Mouse (Mus musculus) G1E (cell line): ENCODE results near the gene Dmtf1. TPM values are rescaled to one million over a fixed set of nuclear protein-coding genes. Genes with fewer than 3 reads are reported as not detected.

Source experiments
- ATAC-seq: 2 replicates; pipeline ENCODE4 v1.8.0; 2016; ENCODE audit warnings: mild to moderate bottlenecking; ENCODE audit not compliant: insufficient number of reproducible peaks, poor library complexity, low FRiP score, severe bottlenecking; ENCODE audit errors: extremely low read depth
- DNase-seq: peaks from one replicate; pipeline ENCODE4 v3.0.0; 2012; ENCODE audit warnings: low spot score
- H3K27me3 ChIP-seq: 2 replicates; pipeline ENCODE4 v1.6.1; 2012; ENCODE audit warnings: mild to moderate bottlenecking, low read length, inconsistent platforms; ENCODE audit not compliant: insufficient read depth
- H3K36me3 ChIP-seq: replicated peaks from 2 replicates; pipeline ENCODE3; 2012; ENCODE audit warnings: mild to moderate bottlenecking, inconsistent platforms
- H3K4me1 ChIP-seq: 2 replicates; pipeline ENCODE4 v1.6.1; 2012; ENCODE audit warnings: low read depth, low read length, inconsistent platforms, mixed read lengths; ENCODE audit not compliant: insufficient read depth
- H3K4me3 ChIP-seq: 2 replicates; pipeline ENCODE4 v1.5.1; 2012; ENCODE audit warnings: low read depth, mild to moderate bottlenecking, inconsistent platforms, low read length, moderate library complexity, mixed read lengths
- H3K9me3 ChIP-seq: replicated peaks from 2 replicates; pipeline ENCODE4 v1.6.1; 2012; ENCODE audit warnings: inconsistent platforms
- CTCF ChIP-seq: IDR thresholded peaks from 2 replicates; pipeline ENCODE4 v1.5.1; 2012; ENCODE audit warnings: low read depth, low read length, inconsistent platforms, mixed read lengths
- GATA1 ChIP-seq: IDR thresholded peaks from 2 replicates; pipeline ENCODE4 v1.6.1; 2012; ENCODE audit warnings: borderline replicate concordance, low read length, inconsistent platforms, mixed read lengths
- GATA2 ChIP-seq: IDR thresholded peaks from 2 replicates; pipeline ENCODE4 v1.6.1; 2012; ENCODE audit warnings: low read depth, low read length, inconsistent platforms, borderline replicate concordance
- POLR2AphosphoS5 ChIP-seq: IDR thresholded peaks from 2 replicates; pipeline ENCODE4 v1.6.1; 2012; ENCODE audit warnings: low read depth, low read length, inconsistent platforms; ENCODE audit not compliant: insufficient replicate concordance
- TAL1 ChIP-seq: conservative IDR thresholded peaks from 2 replicates; pipeline ENCODE4 v1.6.1; 2012; ENCODE audit warnings: low read depth, low read length, inconsistent platforms, mixed read lengths
- polyA plus RNA-seq: library from polyadenylated mRNA; stranded (reverse); fragments of >175 nt; gene quantifications from 2 replicates; pipeline ENCODE4 v1.2.3, GENCODE M21; 2012
- total RNA-seq, 2 experiments: library from RNA; stranded (forward) in 1 of 2; stranded (reverse) in 1 of 2; fragments of 200-1000 nt in 1 of 2; fragments of >200 nt in 1 of 2; fragmentation: Nextera tagmentation in 1 of 2; gene quantifications; 2 replicates each; pipeline ENCODE4 v1.2.3; 2014 to 2017

Gene Dmtf1
- total and polyA plus RNA-seq, 3 experiments: 3.2 to 65.8 (median 60.9) TPM

GRCm38 (mm10) chr5:9111285-9111684 is 50.3 kb downstream of the Dmtf1 start:
- Histone ChIP-seq H3K36me3 (peaks cover 19% of the 10 kb centered on the region), H3K4me1 (no peaks in the 10 kb centered on the region), H3K27me3 (no peaks in the 10 kb centered on the region; the same call in 1 of the 2 replicates), H3K4me3 (no peak overlapping the region), H3K9me3 (no peaks in the 10 kb centered on the region)
- no peak for DNase-seq
- TF ChIP-seq GATA1 (no peak), GATA2 (no peak), POLR2AphosphoS5 (no peak), TAL1 (no peak)
- no peak for ATAC-seq

DNA sequence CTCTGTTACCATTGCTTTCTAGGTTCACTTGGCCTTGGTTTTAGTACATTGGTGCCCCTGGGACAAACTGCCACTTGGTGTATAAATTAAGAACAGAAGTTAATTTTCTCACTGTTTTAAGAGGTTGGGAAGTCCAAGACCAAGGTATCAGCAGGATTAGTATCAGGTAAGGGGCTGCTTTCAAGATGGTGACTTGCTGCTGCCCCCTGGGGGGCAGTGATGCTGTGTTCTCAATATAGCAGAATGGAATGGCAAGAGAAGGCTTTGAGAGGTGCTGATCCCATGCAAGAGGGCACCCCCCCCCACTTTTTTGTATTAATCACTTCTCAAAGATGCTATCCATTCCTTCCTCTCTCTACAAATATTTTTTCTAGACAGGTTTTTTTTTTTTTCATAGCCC is 52.0 kb downstream of the Dmtf1 start:
- no peak for DNase-seq
- Histone ChIP-seq H3K27me3 (no peaks in the 10 kb centered on the region; the same call in 1 of the 2 replicates), H3K4me3 (no peak overlapping the region), H3K9me3 (no peaks in the 10 kb centered on the region), H3K4me1 (no peaks in the 10 kb centered on the region), H3K36me3 (peaks cover 5% of the 10 kb centered on the region)
- TF ChIP-seq POLR2AphosphoS5: no peak
- TF ChIP-seq GATA2: no peak
- no peak for TF ChIP-seq GATA1
- TF ChIP-seq TAL1: no peak
- TF ChIP-seq CTCF: no peak
- ATAC-seq: no peak

GRCm38 (mm10) chr5:9108490-9108889 is 53.1 kb downstream of the Dmtf1 start:
- TF ChIP-seq GATA2 (no peak), CTCF (no peak), POLR2AphosphoS5 (no peak), GATA1 (no peak), TAL1 (no peak)
- ATAC-seq: no peak
- Histone ChIP-seq H3K36me3 (no peaks in the 10 kb centered on the region), H3K27me3 (peaks cover 3% of the 10 kb centered on the region; the same call in 1 of the 2 replicates), H3K9me3 (no peaks in the 10 kb centered on the region), H3K4me1 (no peaks in the 10 kb centered on the region), H3K4me3 (no peak overlapping the region)
- DNase-seq: no peak

GRCm38 (mm10) chr5:9107296-9108089 is 54.1 kb downstream of the Dmtf1 start:
- ATAC-seq: no peak
- no peak for TF ChIP-seq GATA1

GRCm38 (mm10) chr5:9106806-9107205 is 54.8 kb downstream of the Dmtf1 start:
- TF ChIP-seq GATA2 (no peak), POLR2AphosphoS5 (no peak), CTCF (no peak), GATA1 (no peak), TAL1 (no peak)
- DNase-seq (no peak), ATAC-seq (no peak)
- H3K4me3 ChIP-seq: no peak overlapping the region
- H3K27me3 ChIP-seq: peaks cover 11% of the 10 kb centered on the region
- no peaks in the 10 kb centered on the region for H3K9me3 ChIP-seq
- no peaks in the 10 kb centered on the region for H3K4me1 ChIP-seq
- H3K36me3 ChIP-seq: no peaks in the 10 kb centered on the region

More at GRCm38 (mm10) chr5:9107296-9108089, 54.1 kb downstream of the Dmtf1 start:
- no peaks in the 10 kb centered on the region for H3K9me3 ChIP-seq
- H3K4me3 ChIP-seq: no peak overlapping the region
- H3K36me3 ChIP-seq: no peaks in the 10 kb centered on the region
- DNase-seq: no peak
- H3K4me1 ChIP-seq: no peaks in the 10 kb centered on the region
- H3K27me3 ChIP-seq: peaks cover 7% of the 10 kb centered on the region

DNA sequence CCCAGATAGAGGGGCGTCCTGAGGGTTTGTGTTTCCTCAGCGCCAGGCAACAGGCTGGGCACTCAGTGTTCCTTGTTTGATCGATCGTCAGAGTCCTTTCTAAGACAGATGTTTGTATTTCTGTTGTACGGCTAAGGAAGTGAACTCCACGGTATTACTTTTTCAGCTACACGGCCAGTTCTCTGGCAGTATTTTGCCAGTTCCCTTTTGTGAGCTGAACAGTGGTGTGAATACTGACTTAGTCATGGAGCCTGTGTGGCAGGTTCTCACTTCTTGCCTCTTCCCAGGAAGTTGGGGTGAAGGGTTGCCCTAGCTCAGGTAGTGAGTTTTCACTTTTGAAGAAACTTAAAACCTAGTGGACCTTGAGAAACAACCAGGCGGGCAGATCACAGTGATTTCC is 57.6 kb downstream of the Dmtf1 start:
- ATAC-seq (no peak), DNase-seq (no peak)
- no peaks in the 10 kb centered on the region for H3K36me3 ChIP-seq
- no peaks in the 10 kb centered on the region for H3K9me3 ChIP-seq
- TF ChIP-seq TAL1 (no peak), GATA2 (no peak), CTCF (no peak), GATA1 (no peak), POLR2AphosphoS5 (no peak)
- no peak overlapping the region for H3K4me3 ChIP-seq
- H3K4me1 ChIP-seq: peaks cover 15% of the 10 kb centered on the region
- peaks cover 26% of the 10 kb centered on the region for H3K27me3 ChIP-seq

- Histone ChIP-seq H3K27me3 (peaks cover 31% of the 10 kb centered on the region), H3K36me3 (no peaks in the 10 kb centered on the region), H3K4me3 (no peak overlapping the region), H3K9me3 (no peaks in the 10 kb centered on the region; the same call in 1 of the 2 replicates), H3K4me1 (peaks cover 15% of the 10 kb centered on the region)
- DNase-seq (no peak), ATAC-seq (no peak)
- no peak for TF ChIP-seq GATA1
- no peak for TF ChIP-seq TAL1
- no peak for TF ChIP-seq CTCF
- no peak for TF ChIP-seq POLR2AphosphoS5
- TF ChIP-seq GATA2: no peak
Observed at GRCm38 (mm10) chr5:9102696-9103095, 58.9 kb downstream of the Dmtf1 start.
